Mouse (Mus musculus) kidney, postnatal 25 days (tissue): ENCODE data around the gene Prkaa1.
A peak's percentile ranks its signal among the peaks of the same experiment; 100 is the strongest.
"Not testable (repeated sequence)": the region's sequence is repeated elsewhere in the genome, so short reads cannot be mapped to it uniquely, and the experiment has no call there.

Source experiments
- DNase-seq, 2 experiments: peaks; one replicate each; pipeline ENCODE4 v3.0.0; 2021; ENCODE audit warnings: mixed read lengths in 2 of 2

The Prkaa1 gene

DNA sequence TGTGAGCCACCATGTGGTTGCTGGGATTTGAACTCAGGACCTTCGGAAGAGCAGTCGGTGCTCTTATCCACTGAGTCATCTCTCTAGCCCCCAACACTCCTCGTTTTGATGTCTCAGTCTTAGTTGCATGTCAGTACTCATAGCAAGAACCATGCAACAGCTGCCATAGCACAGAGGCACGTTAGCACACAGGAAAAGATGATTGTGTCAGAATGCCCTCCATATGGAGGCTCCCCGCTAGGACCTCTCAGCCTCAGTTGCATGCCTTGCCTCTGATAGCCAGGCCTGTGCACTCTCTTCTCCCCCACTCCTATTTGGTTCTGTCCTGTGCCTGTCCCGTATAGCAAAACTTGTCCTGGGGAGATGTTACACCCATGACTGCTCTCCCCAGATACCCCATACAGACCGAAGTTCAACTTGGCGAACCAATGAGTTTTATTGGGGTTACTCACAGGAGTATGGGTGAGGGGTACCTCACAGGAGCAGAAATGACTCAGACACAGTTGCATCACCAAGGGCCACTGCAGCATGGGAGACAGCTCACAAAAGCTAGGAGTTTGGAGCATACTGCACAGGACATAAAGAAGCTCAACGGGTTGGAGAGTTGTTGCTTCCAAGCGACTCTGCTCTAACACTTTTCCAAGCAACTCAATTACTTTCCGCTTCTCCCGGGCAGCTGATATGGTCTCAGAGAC lies 14.4 kb upstream of the Prkaa1 start:
- DNase-seq: no peak

GRCm38 (mm10) chr15:5130887-5131668 lies 12.6 kb upstream of the Prkaa1 start:
- DNase-seq: not testable (repeated sequence)

DNA sequence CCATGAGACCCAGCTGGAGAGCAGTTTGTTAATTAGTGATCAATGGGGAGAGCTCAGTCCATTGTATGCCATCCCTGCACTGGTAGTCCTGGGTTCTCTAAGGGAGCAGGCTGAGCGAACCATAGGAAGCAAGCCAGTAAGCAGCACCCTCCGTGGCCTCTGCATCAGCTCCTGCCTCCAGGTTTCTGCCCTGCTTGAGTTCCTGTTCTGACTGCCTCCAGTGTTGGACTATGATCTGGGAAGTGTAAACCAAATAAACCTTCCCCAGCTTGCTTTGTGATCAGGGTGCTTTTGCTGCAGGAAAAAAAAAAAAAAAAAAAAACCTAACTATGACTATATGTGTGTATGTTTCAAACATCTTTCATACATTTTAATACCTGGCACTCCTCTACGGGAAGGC lies 10.4 kb upstream of the Prkaa1 start:
- DNase-seq: no peak

DNA sequence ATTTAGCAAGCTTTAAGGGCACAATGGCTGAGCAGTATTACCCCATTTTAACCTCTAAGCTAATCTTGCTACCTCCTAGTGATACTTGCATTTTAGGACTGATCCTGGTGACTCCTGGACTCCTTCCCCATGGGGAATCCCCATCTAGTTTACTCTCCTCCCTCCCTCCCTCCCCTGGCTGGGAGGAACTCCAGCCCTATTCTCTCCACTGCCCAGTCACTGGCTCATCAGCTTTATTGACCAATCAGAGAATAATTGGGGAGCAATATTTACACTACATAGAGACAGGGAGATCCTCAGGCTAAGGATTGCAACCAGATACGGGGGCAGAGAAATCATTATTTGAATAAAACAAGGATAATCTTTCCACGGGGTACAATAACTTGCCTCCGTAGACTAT lies 9.5 kb upstream of the Prkaa1 start:
- DNase-seq: no peak

- no peak for DNase-seq
These were observed 8.6 kb upstream of the Prkaa1 start for GRCm38 (mm10) chr15:5134945-5135483.

DNA sequence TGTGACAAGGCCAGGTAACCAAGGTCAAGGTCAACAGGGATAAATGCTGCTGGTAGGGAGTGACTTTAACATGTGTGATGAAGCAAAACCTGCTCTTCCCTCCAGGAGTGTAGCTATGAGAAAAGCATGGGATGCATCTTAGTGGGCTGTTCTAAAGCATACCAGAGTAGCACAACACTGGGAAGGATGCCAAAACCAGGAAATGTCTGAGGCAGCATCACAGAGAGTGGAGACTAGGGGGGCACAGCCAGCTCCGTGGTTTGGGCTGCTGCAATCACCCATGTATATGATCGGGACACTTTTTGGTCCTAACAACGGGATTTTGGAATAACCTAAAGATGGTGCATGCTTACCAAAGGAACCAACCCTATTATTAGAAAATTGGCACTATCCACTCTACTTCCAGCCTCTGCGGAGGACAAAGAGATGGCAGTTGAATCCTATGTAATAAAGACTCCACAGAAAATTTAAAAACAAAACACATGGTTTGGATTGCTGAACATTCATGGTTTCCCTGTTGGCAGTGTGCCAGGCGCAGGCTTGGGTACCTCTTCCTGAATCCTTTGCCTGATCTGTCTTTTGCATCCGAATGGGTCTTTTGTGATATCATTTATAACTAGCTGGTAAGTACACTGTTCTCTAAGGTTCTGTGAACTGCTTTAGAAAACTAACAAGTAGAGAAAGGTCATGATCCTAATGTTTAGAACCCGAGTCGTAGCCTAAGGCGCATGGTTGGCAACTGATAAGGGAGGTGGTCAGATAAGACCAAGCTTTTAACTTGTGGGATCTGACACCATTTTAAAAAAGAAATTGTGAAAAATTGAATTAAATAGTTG lies 5.4 kb upstream of the Prkaa1 start:
- DNase-seq: no peak

- no peak for DNase-seq
These were observed 4.3 kb upstream of the Prkaa1 start for GRCm38 (mm10) chr15:5139366-5139765.

- no peak for DNase-seq
These were observed 3.8 kb upstream of the Prkaa1 start for GRCm38 (mm10) chr15:5139863-5140262.

GRCm38 (mm10) chr15:5140357-5140756 lies 3.3 kb upstream of the Prkaa1 start:
- DNase-seq: no peak

DNA sequence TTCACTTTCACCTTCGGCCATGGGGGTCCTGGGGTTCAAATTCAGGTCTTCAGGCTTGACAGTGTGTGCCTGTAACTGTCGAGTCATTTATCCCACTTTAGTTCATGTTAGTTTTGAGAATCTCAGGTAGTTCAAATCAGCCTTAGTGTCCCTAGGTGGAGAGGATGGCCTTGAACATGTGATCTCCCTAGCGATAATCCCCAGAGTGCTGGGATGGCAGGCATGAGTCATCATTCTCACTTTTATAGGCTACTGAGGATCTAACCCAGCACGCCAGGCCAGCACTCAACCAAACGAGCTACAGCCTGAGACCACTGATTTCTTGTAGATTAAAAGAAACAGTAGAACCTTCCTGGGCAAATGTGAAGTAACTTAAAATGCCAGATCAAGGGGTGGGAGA lies 1.6 kb upstream of the Prkaa1 start:
- no peak for DNase-seq

GRCm38 (mm10) chr15:5142714-5143113 lies 947 bp upstream of the Prkaa1 start:
- no peak for DNase-seq

DNA sequence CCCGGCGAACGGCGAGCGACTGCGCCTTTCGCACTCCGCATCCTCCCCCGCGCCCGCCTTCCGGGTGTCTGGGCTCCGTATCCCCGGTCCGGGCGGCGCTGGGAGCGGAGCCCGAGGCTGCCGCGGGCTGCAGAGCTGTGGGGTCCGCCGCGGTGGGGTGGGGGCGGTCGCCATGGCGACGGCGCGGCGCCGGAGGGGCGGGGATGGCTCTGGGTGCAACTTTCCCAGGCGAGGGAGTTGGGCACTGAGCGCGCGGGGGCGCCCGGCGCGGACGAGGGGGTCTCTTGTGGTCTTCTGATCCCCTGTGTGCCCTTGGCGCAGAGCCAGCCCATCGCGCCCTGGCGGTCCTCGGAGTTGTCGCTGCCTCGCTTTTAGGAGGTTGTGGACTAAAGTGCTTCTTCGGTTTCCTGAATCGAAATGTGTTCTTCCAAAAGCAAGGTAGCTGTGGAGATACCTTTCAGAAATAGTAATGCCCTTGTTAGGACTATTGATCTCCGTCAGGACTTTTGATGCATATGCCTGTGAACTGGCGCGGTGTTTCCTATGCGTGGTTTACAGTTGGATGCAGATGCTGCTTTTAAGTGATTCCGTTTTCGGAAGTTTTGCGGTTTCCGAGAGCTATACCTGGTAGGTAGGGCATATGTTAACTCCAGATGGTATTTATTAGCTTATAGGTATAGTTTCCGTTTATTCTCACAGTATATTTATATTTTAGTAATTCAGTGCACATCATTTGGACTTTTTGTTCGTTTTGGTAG lies 539 bp downstream of the Prkaa1 start:
- DNase-seq: peak; percentile 64 to 77

GRCm38 (mm10) chr15:5145196-5145945 lies 1.7 kb downstream of the Prkaa1 start:
- no peak for DNase-seq

GRCm38 (mm10) chr15:5149187-5149586 lies 5.5 kb downstream of the Prkaa1 start:
- DNase-seq: no peak

- no peak for DNase-seq
These were observed 8.5 kb downstream of the Prkaa1 start for GRCm38 (mm10) chr15:5152171-5152570.

DNA sequence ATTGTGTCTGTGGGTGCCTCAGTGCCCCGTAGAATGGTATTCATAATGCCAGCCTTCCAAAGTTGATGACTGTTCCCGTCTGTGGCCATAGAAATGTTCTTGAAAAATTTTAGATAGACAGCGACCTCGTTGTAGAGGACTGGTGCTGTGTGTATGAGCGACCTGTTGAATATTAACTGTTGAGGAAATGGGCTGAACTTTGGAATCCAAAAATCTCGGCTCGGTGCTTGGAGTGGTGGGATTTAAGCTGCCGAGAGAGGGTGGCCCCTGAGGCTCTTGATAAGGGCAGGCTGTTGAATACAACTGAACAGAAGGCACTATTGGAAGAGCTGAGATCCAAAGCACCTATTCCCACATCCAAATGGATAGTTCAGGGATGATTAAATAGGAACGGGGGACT lies 11.0 kb downstream of the Prkaa1 start:
- DNase-seq: no peak

DNA sequence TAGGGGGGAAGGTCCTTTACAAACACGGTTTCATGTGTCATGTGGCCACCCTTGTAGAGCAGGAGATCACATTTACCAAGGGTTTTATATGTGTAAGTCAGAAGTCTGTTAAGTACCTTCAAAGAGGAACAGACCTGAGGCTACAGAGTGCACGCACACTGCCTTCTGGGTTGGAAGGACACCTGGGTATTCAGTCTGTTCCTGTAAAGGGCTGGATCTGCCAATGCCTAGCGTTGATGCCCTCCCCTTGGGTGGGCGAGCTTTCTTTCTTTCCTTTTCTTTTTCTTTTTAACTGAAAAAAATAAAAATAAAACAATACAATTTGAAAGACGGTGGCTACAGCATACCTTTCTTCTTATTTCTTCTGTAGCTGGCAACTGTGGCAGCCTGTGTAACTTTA lies 11.4 kb downstream of the Prkaa1 start:
- no peak for DNase-seq

DNA sequence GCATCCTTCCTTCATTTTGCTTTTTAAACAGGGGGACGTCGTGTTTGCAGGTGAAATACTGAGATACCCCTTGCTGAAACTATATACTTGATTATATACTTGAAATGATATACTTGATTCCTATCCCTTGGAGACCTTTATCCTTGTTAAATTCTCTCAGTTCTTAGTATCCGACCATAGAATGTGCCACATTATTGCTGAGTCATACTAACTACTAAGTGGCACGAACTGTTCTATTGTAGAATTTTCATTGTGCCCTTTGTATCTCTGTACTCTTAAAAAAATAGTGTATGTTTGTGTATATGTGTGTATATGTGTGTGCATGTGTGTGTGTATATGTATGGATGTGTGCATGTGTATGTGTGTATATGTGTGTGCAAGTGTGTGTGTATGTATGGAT lies 12.7 kb downstream of the Prkaa1 start:
- no peak for DNase-seq

DNA sequence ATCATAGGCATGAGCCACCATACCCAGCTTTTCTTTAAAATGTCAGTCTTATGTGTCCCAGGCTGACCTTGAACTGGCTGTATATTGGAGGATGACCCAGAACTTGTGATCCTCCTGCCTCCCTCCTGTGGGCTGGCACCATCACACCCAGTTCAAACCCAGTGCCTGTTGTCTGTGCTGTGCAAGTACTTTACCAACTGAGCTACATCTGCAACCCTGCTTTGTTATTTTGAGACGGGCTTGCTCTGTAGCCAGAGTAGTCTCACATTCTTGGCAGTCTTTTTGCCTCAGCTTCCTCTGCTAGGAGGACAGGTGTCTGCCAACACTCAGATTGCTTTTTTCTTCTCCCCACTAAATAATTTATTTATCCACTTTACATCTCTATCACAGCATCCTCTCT lies 13.7 kb downstream of the Prkaa1 start:
- no peak for DNase-seq

DNA sequence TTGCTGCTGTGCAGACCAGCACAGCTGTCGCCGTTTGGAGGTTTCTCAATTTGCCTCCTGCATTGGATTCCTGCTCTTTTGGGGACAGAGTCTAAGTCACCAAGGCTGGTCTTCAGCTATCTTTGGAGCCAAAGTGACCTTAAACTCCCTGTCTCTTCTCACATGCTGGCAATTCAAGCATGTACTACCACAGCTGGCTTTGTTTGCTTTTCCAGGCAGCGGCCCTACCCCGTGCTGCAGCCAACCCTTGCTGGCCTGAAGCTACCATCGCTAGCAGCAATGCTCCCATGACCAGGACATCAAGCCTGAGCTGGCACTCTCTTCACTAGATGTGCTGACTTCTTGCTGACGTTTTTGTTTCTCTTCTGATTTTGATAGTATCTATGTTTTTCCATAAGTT lies 15.2 kb downstream of the Prkaa1 start:
- DNase-seq: no peak

DNA sequence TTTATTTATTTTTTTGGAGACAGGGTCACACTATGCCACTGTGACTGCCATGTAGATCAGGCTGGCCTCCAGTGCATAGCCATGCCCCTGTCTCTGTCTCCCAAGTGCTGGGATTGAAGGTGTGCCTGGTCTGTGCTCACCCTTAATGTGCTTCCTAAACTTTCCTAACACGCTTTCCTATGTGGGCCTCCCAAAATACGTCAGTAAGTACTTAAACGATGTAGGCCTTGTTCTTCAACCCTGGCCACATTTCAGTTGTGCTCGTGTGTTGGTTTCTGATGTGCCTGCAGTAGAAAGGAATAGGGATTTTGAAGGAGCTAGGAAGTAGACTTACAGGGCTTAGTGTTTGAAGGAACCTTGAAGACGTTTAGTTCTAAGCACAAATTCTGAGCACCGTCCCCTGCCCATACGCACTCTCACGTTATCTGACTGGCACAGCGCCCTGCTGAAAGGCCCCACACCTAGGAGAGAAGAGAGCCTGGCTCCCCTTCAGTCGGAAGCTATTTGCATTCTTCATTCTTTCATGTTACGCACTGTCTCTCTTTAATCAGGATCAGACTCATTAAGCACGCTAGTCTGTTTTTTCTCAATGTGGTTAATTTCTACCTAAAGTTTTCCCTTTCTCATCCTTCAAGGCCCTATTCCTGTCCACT lies 21.6 kb downstream of the Prkaa1 start:
- no peak for DNase-seq
